Mouse (Mus musculus): ENCODE data around the gene Dok4. TPM values are rescaled to one million over a fixed set of nuclear protein-coding genes. Genes with fewer than 3 reads are reported as not detected.
"Not testable (repeated sequence)": the region's sequence is repeated elsewhere in the genome, so short reads cannot be mapped to it uniquely, and the experiment has no call there.

The Dok4 gene
- polyA plus RNA-seq, 1 experiment, result 9.3 TPM

GRCm38 (mm10) chr8:94857346-94858173, 18.6 kb downstream of the Dok4 start, which contains the start of gene Polr2c:
Gene Polr2c, plus strand, starts transcription at chr8:94857450.
- no peak within 1 kb of the TSS for H3K27ac ChIP-seq (ENCODE audit: insufficient read depth, low read length)
- 0 out of 2 replicates have a peak, but pooled peaks cover 3% of the 10 kb centered on the region for H3K4me1 ChIP-seq (ENCODE audit: control insufficient read depth, insufficient read depth, low read length)
- H3K4me3 ChIP-seq (ENCODE audit: insufficient read depth, low read length), result peak within 1 kb of the TSS; percentile 90
- TF ChIP-seq POLR2A (IDR thresholded peaks at IDR 0.05; ENCODE audit: low read depth, low read length), result peak; percentile 77
- TF ChIP-seq CTCF (IDR thresholded peaks at IDR 0.05; ENCODE audit: borderline replicate concordance, insufficient read depth, low read length), result peak; percentile 60

- Histone ChIP-seq H3K4me3 (ENCODE audit: insufficient read depth, low read length) (no peak overlapping the region), H3K4me1 (ENCODE audit: control insufficient read depth, insufficient read depth, low read length) (0 out of 2 replicates have a peak, but pooled peaks cover 3% of the 10 kb centered on the region), H3K27ac (ENCODE audit: insufficient read depth, low read length) (no peak overlapping the region)
- no peak for TF ChIP-seq POLR2A (IDR thresholded peaks at IDR 0.05; ENCODE audit: low read depth, low read length)
- TF ChIP-seq CTCF (IDR thresholded peaks at IDR 0.05; ENCODE audit: borderline replicate concordance, insufficient read depth, low read length), result no peak
Observed at GRCm38 (mm10) chr8:94857011-94857345, 19.2 kb downstream of the Dok4 start.

GRCm38 (mm10) chr8:94854761-94855160, 21.4 kb downstream of the Dok4 start:
- H3K4me3 ChIP-seq (ENCODE audit: insufficient read depth, low read length); H3K27ac ChIP-seq (ENCODE audit: insufficient read depth, low read length); H3K4me1 ChIP-seq (ENCODE audit: control insufficient read depth, insufficient read depth, low read length): not testable (repeated sequence)

- no peak for TF ChIP-seq POLR2A (IDR thresholded peaks at IDR 0.05; ENCODE audit: low read depth, low read length)
- TF ChIP-seq CTCF (IDR thresholded peaks at IDR 0.05; ENCODE audit: borderline replicate concordance, insufficient read depth, low read length), result no peak
- no peak overlapping the region for H3K27ac ChIP-seq (ENCODE audit: insufficient read depth, low read length)
Observed at GRCm38 (mm10) chr8:94850049-94850448, 26.1 kb downstream of the Dok4 start.

GRCm38 (mm10) chr8:94841183-94841582, 34.9 kb downstream of the Dok4 start:
- peaks cover 6% of the 10 kb centered on the region; the same call in 1 of the 2 replicates for H3K4me1 ChIP-seq (ENCODE audit: control insufficient read depth, insufficient read depth, low read length)
- no peak overlapping the region for H3K4me3 ChIP-seq (ENCODE audit: insufficient read depth, low read length)
- TF ChIP-seq POLR2A (IDR thresholded peaks at IDR 0.05; ENCODE audit: low read depth, low read length) (no peak), CTCF (IDR thresholded peaks at IDR 0.05; ENCODE audit: borderline replicate concordance, insufficient read depth, low read length) (no peak)
- no peak overlapping the region for H3K27ac ChIP-seq (ENCODE audit: insufficient read depth, low read length)

More at GRCm38 (mm10) chr8:94850049-94850448, 26.1 kb downstream of the Dok4 start:
- Histone ChIP-seq H3K4me3 (ENCODE audit: insufficient read depth, low read length) (no peak overlapping the region), H3K4me1 (ENCODE audit: control insufficient read depth, insufficient read depth, low read length) (0 out of 2 replicates have a peak, but pooled peaks cover 2% of the 10 kb centered on the region)

- TF ChIP-seq CTCF (IDR thresholded peaks at IDR 0.05; ENCODE audit: borderline replicate concordance, insufficient read depth, low read length) (no peak), POLR2A (IDR thresholded peaks at IDR 0.05; ENCODE audit: low read depth, low read length) (no peak; the same call in 1 of the 2 replicates)
- H3K4me1 ChIP-seq (ENCODE audit: control insufficient read depth, insufficient read depth, low read length), result peaks cover 7% of the 10 kb centered on the region
- peak overlapping the region; percentile 89 for H3K4me3 ChIP-seq (ENCODE audit: insufficient read depth, low read length)
- H3K27ac ChIP-seq (ENCODE audit: insufficient read depth, low read length), result peak overlapping the region; percentile 79
Observed at GRCm38 (mm10) chr8:94838600-94838999, 37.5 kb downstream of the Dok4 start.

GRCm38 (mm10) chr8:94837662-94838574, 38.2 kb downstream of the Dok4 start, which contains the start of the genes Coq9 and Ciapin1:
Gene Coq9, plus strand, starts transcription at chr8:94838321.
Gene Ciapin1, minus strand, starts transcription at chr8:94838358.
- Histone ChIP-seq H3K4me1 (ENCODE audit: control insufficient read depth, insufficient read depth, low read length) (peaks cover 7% of the 10 kb centered on the region), H3K4me3 (ENCODE audit: insufficient read depth, low read length) (peak within 1 kb of the TSS; percentile 89), H3K27ac (ENCODE audit: insufficient read depth, low read length) (peak within 1 kb of the TSS; percentile 79)
- TF ChIP-seq POLR2A (IDR thresholded peaks at IDR 0.05; ENCODE audit: low read depth, low read length) (peak; percentile 98), CTCF (IDR thresholded peaks at IDR 0.05; ENCODE audit: borderline replicate concordance, insufficient read depth, low read length) (no peak)

GRCm38 (mm10) chr8:94836456-94837240, 39.5 kb downstream of the Dok4 start:
- Histone ChIP-seq H3K27ac (ENCODE audit: insufficient read depth, low read length) (no peak overlapping the region), H3K4me3 (ENCODE audit: insufficient read depth, low read length) (peak overlapping the region; percentile 89), H3K4me1 (ENCODE audit: control insufficient read depth, insufficient read depth, low read length) (peaks cover 7% of the 10 kb centered on the region)
- no peak for TF ChIP-seq CTCF (IDR thresholded peaks at IDR 0.05; ENCODE audit: borderline replicate concordance, insufficient read depth, low read length)
- TF ChIP-seq POLR2A (IDR thresholded peaks at IDR 0.05; ENCODE audit: low read depth, low read length), result no peak

- not testable (repeated sequence) for H3K4me1 ChIP-seq (ENCODE audit: control insufficient read depth, insufficient read depth, low read length); H3K27ac ChIP-seq (ENCODE audit: insufficient read depth, low read length); H3K4me3 ChIP-seq (ENCODE audit: insufficient read depth, low read length)
Observed at GRCm38 (mm10) chr8:94835751-94836150, 40.4 kb downstream of the Dok4 start.

GRCm38 (mm10) chr8:94833901-94834405, 42.2 kb downstream of the Dok4 start:
- H3K4me1 ChIP-seq (ENCODE audit: control insufficient read depth, insufficient read depth, low read length); H3K4me3 ChIP-seq (ENCODE audit: insufficient read depth, low read length): not testable (repeated sequence)

More at GRCm38 (mm10) chr8:94833901-94834405, 42.2 kb downstream of the Dok4 start:
- not testable (repeated sequence) for H3K27ac ChIP-seq (ENCODE audit: insufficient read depth, low read length)

All from embryonic fibroblast, embryonic 13.5 days (primary cell).